Mouse (Mus musculus) heart, embryonic 15.5 days (tissue): ENCODE measurements around the gene Ipo5. TPM values are rescaled to one million over a fixed set of nuclear protein-coding genes. Genes with fewer than 3 reads are reported as not detected.

Experiments
- ATAC-seq: fragments of 200-750 bp; cut with Nextera tagmentation; replicated peaks from 2 replicates; pipeline ENCODE4 v1.8.0; 2017; ENCODE audit warnings: low read depth, moderate TSS enrichment; ENCODE audit not compliant: insufficient number of reproducible peaks, insufficient read depth, low FRiP score
- H3K27ac ChIP-seq: fragments of 300-500 bp; sonication (generic); 2 replicates; pipeline ENCODE4 v1.5.1; 2015; ENCODE audit warnings: mild to moderate bottlenecking, inconsistent platforms
- H3K27me3 ChIP-seq: fragments of 300-500 bp; sonication (generic); 2 replicates; pipeline ENCODE4 v1.6.1; 2015; ENCODE audit warnings: inconsistent platforms
- H3K36me3 ChIP-seq: fragments of 300-500 bp; sonication (generic); 2 replicates; pipeline ENCODE4 v1.6.1; 2015; ENCODE audit warnings: mild to moderate bottlenecking, inconsistent platforms
- H3K4me1 ChIP-seq: fragments of 300-500 bp; sonication (generic); replicated peaks from 2 replicates; pipeline ENCODE4 v1.6.1; 2015; ENCODE audit warnings: inconsistent platforms
- H3K4me2 ChIP-seq: fragments of 300-500 bp; sonication (generic); 2 replicates; pipeline ENCODE4 v1.6.1; 2015; ENCODE audit warnings: inconsistent platforms, mild to moderate bottlenecking, moderate library complexity
- H3K4me3 ChIP-seq: fragments of 300-500 bp; sonication (generic); 2 replicates; pipeline ENCODE4 v1.5.1; 2015; ENCODE audit warnings: mild to moderate bottlenecking, inconsistent platforms
- H3K9ac ChIP-seq: fragments of 300-500 bp; sonication (generic); 2 replicates; pipeline ENCODE4 v1.6.1; 2015; ENCODE audit warnings: mild to moderate bottlenecking, inconsistent platforms
- H3K9me3 ChIP-seq: fragments of 300-500 bp; sonication (generic); replicated peaks from 2 replicates; pipeline ENCODE4 v1.6.1; 2016; ENCODE audit warnings: inconsistent platforms
- WGBS: fragments of 180-500 bp; shearing (Covaris S2); methylation state at CpG from one replicate; pipeline ENCODE4 v1.1.7; 2015; ENCODE audit warnings: mixed read lengths; 5-methylcytosine and 5-hydroxymethylcytosine counted together
- polyA plus RNA-seq: library from polyadenylated mRNA; unstranded; fragments of >200 nt; fragmentation: Nextera tagmentation; extraction: Ambion mirVana; gene quantifications from 2 replicates; pipeline ENCODE4 v1.2.1, GENCODE M21; 2015

Ipo5 gene
- polyA plus RNA-seq, 1 experiment from 2014 or later: 55.3 TPM

DNA sequence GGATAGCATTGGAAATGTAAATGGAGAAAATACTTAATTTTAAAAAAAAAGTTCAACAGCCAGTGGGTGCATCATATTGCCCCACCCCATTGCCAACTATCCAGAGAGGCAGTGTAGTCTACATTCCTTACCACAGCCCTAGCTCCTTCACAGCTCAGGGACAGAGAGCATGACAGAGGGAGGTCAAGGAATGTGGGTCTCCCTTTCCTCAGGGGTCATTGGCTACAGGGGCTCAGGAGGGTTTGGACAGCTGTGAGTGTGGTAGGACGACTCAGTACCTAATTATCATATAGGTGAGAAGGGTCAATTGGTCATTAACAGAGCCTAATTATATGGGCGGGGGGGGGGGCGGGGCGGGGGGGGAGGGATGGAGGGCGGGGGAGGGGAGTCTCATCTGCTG is 30.4 kb upstream of the Ipo5 start:
- Histone ChIP-seq H3K4me2 (no peak overlapping the region), H3K9ac (no peak overlapping the region), H3K27me3 (no peaks in the 10 kb centered on the region), H3K4me3 (no peak overlapping the region), H3K9me3 (no peaks in the 10 kb centered on the region), H3K27ac (no peak overlapping the region), H3K36me3 (no peaks in the 10 kb centered on the region), H3K4me1 (peaks cover 7% of the 10 kb centered on the region)
- 83% methylated on average over 4 of the region's 5 CpGs for WGBS
- ATAC-seq: no peak

DNA sequence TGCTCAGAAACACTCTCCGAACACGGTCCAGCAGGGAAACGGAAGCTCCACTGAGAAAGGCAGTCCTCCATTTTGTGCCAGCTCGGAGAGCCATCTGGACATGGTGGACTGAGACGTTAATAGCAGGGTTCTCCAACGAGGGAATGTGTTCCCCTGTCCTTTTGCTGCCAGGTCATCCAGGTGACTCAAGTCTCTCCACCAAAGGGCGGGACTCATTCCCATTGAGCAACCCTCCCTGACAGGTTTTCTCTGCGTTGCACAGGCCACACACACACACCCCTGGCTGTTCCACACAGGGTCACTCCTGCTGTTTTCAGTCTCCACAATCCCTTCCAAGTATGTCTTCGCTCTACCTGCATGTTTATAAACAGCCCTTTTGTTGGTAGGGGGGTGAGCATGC is 30.0 kb upstream of the Ipo5 start:
- no peaks in the 10 kb centered on the region for H3K36me3 ChIP-seq
- H3K4me1 ChIP-seq: peaks cover 2% of the 10 kb centered on the region; the same call in 1 of the 2 replicates
- H3K9me3 ChIP-seq: no peaks in the 10 kb centered on the region
- H3K4me3 ChIP-seq: no peak overlapping the region
- no peak overlapping the region for H3K27ac ChIP-seq
- no peak for ATAC-seq
- no peak overlapping the region for H3K4me2 ChIP-seq
- no peaks in the 10 kb centered on the region for H3K27me3 ChIP-seq
- 87% methylated on average over 9 of the region's 9 CpGs for WGBS
- no peak overlapping the region for H3K9ac ChIP-seq

DNA sequence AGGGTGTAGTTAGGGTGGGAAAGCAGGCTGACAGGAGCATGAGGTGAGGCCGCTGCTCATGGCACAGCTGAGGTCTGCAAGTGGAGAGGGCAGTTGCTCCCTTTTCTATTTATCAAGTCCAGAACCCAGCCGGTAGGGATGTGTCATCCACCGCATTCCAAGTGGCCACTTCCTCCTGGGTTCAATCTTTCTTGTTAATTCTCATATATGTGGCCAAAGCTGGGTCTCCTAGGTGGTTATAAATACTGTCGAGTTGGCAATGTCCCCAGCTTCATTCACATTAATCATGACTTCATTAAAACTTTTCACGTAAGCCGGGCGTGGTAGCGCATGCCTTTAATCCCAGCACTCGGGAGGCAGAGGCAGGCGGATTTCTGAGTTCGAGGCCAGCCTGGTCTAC is 22.3 kb upstream of the Ipo5 start:
- Histone ChIP-seq H3K4me3 (no peak overlapping the region), H3K4me2 (no peak overlapping the region), H3K4me1 (no peaks in the 10 kb centered on the region; the same call in 1 of the 2 replicates), H3K27ac (no peak overlapping the region), H3K9me3 (no peaks in the 10 kb centered on the region), H3K36me3 (no peaks in the 10 kb centered on the region), H3K27me3 (no peaks in the 10 kb centered on the region), H3K9ac (no peak overlapping the region)
- ATAC-seq: no peak
- 79% methylated on average over 11 of the region's 11 CpGs for WGBS

GRCm38 (mm10) chr14:120892369-120892768 is 18.7 kb upstream of the Ipo5 start:
- WGBS: 61% methylated on average over 8 of the region's 8 CpGs
- no peak for ATAC-seq
- Histone ChIP-seq H3K4me3 (no peak overlapping the region), H3K9me3 (no peaks in the 10 kb centered on the region), H3K9ac (no peak overlapping the region), H3K4me1 (no peaks in the 10 kb centered on the region; the same call in 1 of the 2 replicates), H3K4me2 (no peak overlapping the region), H3K27ac (no peak overlapping the region), H3K27me3 (no peaks in the 10 kb centered on the region), H3K36me3 (no peaks in the 10 kb centered on the region)

DNA sequence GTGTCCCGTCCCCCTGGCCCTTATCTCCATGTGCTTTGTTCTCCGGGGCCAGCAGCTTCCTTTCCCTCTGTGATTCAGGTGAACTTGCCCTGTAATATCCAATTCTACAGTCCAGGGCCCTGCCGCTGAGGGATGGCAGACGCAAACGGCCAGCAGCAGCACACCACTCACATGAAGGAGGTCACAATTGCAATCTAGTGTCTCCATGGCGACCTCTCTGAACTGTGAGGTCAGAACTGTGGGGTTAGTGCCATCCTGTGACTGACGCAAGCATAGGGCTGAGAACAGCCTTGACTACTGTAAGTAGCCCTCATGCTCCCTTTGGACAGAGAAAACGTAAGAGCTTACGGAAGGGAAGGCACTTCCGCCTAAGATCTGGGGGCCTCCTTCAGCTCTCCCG is 14.4 kb upstream of the Ipo5 start:
- no peak overlapping the region for H3K9ac ChIP-seq
- no peak overlapping the region for H3K27ac ChIP-seq
- H3K4me3 ChIP-seq: no peak overlapping the region
- no peaks in the 10 kb centered on the region for H3K27me3 ChIP-seq
- WGBS: 67% methylated on average over 11 of the region's 11 CpGs
- H3K4me1 ChIP-seq: no peaks in the 10 kb centered on the region
- no peaks in the 10 kb centered on the region for H3K9me3 ChIP-seq
- H3K4me2 ChIP-seq: no peak overlapping the region
- no peaks in the 10 kb centered on the region for H3K36me3 ChIP-seq
- ATAC-seq: no peak

DNA sequence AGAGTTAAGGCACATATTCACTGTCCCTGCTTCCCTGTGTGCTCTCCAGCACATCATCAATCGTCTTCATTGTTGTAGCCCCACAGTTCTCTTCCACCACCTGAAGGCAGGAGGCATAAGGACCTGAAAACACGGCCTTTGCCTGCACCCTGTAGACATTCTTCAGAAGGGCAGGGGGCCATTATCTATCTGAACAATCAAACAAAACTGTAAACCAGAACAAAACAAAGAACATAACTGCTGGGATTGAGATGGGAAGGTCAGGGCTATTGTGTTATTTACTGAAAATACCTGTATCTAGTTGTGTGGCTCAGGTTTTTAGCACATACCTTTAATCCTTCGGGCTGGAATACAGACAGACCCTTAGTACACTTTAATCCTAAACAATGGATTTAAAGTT is 12.1 kb upstream of the Ipo5 start:
- Histone ChIP-seq H3K9ac (no peak overlapping the region), H3K27ac (no peak overlapping the region), H3K27me3 (no peaks in the 10 kb centered on the region), H3K4me1 (no peaks in the 10 kb centered on the region), H3K4me3 (no peak overlapping the region), H3K9me3 (no peaks in the 10 kb centered on the region), H3K36me3 (no peaks in the 10 kb centered on the region), H3K4me2 (no peak overlapping the region)
- 75% methylated on average over 3 of the region's 3 CpGs for WGBS
- ATAC-seq: no peak

DNA sequence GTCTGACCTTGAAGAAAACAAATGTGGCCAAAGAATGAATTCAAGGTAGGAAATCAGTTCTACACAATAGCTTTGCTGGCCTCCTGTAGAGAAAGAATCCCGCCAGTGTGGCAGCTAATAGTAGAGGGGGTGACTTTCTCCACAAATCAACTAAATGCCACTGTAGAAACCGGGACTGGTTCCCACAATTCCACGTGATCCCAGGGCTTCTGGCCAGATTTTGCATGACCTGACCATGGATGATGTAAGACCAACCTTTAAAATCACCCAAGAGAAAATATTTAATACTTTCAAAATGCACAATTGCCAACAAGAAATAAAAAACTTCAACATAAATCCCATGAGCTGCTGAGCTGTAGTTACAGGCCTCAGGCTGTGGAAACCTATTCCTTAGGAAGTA is 1.6 kb upstream of the Ipo5 start:
- H3K4me3 ChIP-seq: no peak overlapping the region

GRCm38 (mm10) chr14:120910320-120910719 is 704 bp upstream of the Ipo5 start:
- no peaks in the 10 kb centered on the region for H3K36me3 ChIP-seq
- 0% methylated on average over 15 of the region's 18 CpGs for WGBS
- peak; percentile 54 for ATAC-seq
- H3K9me3 ChIP-seq: no peaks in the 10 kb centered on the region
- peak overlapping the region; percentile 83 for H3K9ac ChIP-seq
- peak overlapping the region; percentile 82 for H3K4me3 ChIP-seq
- peaks cover 10% of the 10 kb centered on the region for H3K4me1 ChIP-seq
- H3K27me3 ChIP-seq: no peaks in the 10 kb centered on the region
- H3K27ac ChIP-seq: peak overlapping the region; percentile 74
- H3K4me2 ChIP-seq: peak overlapping the region; percentile 87

More for the DNA sequence above, 1.6 kb upstream of the Ipo5 start:
- no peaks in the 10 kb centered on the region for H3K36me3 ChIP-seq
- H3K4me1 ChIP-seq: peaks cover 10% of the 10 kb centered on the region
- H3K27ac ChIP-seq: no peak overlapping the region
- H3K9ac ChIP-seq: no peak overlapping the region
- no peaks in the 10 kb centered on the region for H3K27me3 ChIP-seq
- no peak for ATAC-seq
- H3K9me3 ChIP-seq: no peaks in the 10 kb centered on the region
- WGBS: 64% methylated on average over 3 of the region's 3 CpGs
- no peak overlapping the region for H3K4me2 ChIP-seq

DNA sequence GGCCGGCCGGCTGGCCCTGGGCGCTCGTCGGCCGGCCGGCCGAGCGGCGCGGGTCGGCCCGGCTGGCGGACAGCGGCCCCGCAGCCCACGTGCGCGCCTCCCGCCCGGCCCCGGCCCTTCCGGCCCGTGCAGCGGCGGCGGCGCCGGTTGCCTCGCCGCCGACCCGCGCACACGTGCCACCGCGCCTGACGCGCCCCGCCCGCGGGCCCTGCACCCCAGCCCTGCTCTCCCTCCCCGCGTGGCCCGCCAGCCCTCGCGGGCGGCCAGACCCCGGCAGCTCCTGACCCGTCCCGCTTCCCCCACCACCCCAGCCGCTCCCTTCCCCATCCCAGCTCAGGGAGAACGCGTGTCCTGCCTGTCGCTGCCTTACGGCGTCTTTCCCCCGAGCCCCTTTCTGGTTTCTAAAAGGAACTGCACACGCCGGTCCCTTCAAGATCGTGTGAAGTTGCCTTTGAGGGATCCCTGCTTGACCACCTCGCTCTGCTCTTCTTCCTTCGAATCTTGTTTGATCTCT is 421 bp downstream of the Ipo5 start:
- peak overlapping the region; percentile 89 for H3K9ac ChIP-seq
- H3K27ac ChIP-seq: peak overlapping the region; percentile 93
- H3K27me3 ChIP-seq: no peaks in the 10 kb centered on the region
- WGBS: under 1% methylated on average over 59 of the region's 63 CpGs
- H3K9me3 ChIP-seq: no peaks in the 10 kb centered on the region
- peak overlapping the region; percentile 73 for H3K4me2 ChIP-seq
- H3K4me1 ChIP-seq: peaks cover 10% of the 10 kb centered on the region
- peak; percentile 30 for ATAC-seq
- no peaks in the 10 kb centered on the region for H3K36me3 ChIP-seq
- peak overlapping the region; percentile 82 for H3K4me3 ChIP-seq

DNA sequence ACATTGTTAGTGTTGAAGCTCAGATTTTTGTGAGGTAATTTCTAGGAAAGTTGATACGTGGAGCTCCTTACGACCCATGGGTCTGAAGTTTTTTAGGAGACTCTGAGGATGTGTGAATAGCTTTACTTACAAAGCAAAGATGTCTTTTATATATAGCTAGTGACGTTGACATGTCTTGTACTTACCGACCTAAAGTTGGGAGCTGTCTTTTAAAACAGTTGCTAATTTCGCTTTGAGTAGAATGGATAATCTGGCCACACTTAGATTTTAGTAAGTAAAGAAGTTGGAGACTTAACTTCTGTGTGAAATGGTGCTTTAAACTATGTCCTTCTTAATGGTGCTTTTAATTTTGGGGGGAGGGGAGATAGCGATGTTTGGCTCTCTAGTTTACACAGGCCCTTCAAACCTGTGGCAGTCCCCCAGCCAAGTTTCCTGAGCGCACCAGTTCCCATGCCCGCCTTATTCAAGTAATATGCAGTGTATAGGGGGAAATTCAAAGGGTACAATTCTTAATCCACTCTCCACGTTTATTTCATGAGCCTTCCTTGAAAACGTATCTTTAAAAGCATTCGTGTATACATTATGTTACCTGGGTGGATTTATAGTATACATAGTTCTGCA is 1.2 kb downstream of the Ipo5 start:
- Histone ChIP-seq H3K4me3 (peak overlapping the region; percentile 82), H3K9ac (peak overlapping the region; percentile 89), H3K9me3 (no peaks in the 10 kb centered on the region), H3K36me3 (no peaks in the 10 kb centered on the region), H3K4me1 (peaks cover 10% of the 10 kb centered on the region), H3K27me3 (no peaks in the 10 kb centered on the region), H3K4me2 (peak overlapping the region; percentile 73), H3K27ac (peak overlapping the region; percentile 93)
- ATAC-seq: no peak
- 14% methylated on average over 11 of the region's 11 CpGs for WGBS

- Histone ChIP-seq H3K27ac (no peak overlapping the region), H3K4me2 (peak overlapping the region; percentile 73), H3K9ac (no peak overlapping the region), H3K27me3 (no peaks in the 10 kb centered on the region), H3K36me3 (peaks cover 4% of the 10 kb centered on the region; the same call in 1 of the 2 replicates), H3K4me1 (peaks cover 10% of the 10 kb centered on the region), H3K9me3 (no peaks in the 10 kb centered on the region), H3K4me3 (peak overlapping the region; percentile 82)
- ATAC-seq: no peak
- WGBS: 49% methylated on average over 7 of the region's 7 CpGs
Measured at GRCm38 (mm10) chr14:120912916-120913315, 1.9 kb downstream of the Ipo5 start.

DNA sequence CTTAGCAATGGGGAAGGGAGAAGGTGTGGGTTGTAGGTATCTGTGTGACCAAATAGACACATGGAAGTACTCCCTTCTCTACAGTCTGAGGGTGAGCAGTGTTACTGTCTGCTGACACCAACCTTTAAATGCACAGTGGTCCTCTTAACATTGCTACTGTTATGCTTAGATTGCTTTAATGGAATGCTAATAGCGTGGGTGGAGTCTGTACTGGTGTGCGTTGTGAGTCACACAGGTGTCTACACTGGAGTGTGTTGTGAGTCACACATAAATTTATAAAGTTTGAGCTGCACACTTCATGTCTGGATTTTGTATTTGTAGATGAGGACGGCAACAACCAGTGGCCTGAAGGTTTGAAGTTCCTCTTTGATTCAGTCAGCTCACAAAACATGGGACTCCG is 10.8 kb downstream of the Ipo5 start:
- 88% methylated on average over 4 of the region's 4 CpGs for WGBS
- H3K36me3 ChIP-seq: peaks cover 65% of the 10 kb centered on the region
- no peak for ATAC-seq
- H3K4me3 ChIP-seq: no peak overlapping the region
- H3K9me3 ChIP-seq: no peaks in the 10 kb centered on the region
- H3K27me3 ChIP-seq: no peaks in the 10 kb centered on the region
- H3K4me2 ChIP-seq: no peak overlapping the region
- no peaks in the 10 kb centered on the region for H3K4me1 ChIP-seq
- no peak overlapping the region for H3K9ac ChIP-seq
- no peak overlapping the region for H3K27ac ChIP-seq
